Mouse (Mus musculus): ENCODE results near the gene Cnih2. TPM values are rescaled to one million over a fixed set of nuclear protein-coding genes. Genes with fewer than 3 reads are reported as not detected.

The Cnih2 gene
- polyA plus RNA-seq, 1 experiment, result 5.2 TPM

DNA sequence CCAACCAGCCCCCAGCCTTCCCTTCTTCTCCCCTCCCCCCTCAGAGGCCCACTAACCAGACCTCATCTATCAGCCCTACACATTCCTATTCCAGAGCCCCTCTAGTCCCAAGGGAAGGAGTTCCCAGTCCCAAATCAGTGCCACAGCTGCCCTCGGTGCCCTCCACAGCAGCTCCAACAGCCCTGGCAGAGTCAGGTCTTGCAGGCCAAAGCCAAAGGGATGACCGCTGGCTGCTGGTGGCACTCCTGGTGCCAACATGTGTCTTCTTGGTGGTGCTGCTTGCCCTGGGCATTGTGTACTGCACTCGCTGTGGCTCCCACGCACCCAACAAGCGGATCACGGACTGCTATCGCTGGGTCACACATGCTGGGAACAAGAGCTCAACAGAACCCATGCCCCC lies 28.3 kb downstream of the Cnih2 start:
- Histone ChIP-seq H3K4me1 (ENCODE audit: control insufficient read depth, insufficient read depth, low read length) (peaks cover 13% of the 10 kb centered on the region), H3K27ac (ENCODE audit: insufficient read depth, low read length) (peak overlapping the region; percentile 75), H3K4me3 (ENCODE audit: insufficient read depth, low read length) (peak overlapping the region; percentile 29; the same call in 1 of the 2 replicates)
- peak; percentile 64 for TF ChIP-seq POLR2A (IDR thresholded peaks at IDR 0.05; ENCODE audit: low read depth, low read length)
- no peak for TF ChIP-seq CTCF (IDR thresholded peaks at IDR 0.05; ENCODE audit: borderline replicate concordance, insufficient read depth, low read length)

DNA sequence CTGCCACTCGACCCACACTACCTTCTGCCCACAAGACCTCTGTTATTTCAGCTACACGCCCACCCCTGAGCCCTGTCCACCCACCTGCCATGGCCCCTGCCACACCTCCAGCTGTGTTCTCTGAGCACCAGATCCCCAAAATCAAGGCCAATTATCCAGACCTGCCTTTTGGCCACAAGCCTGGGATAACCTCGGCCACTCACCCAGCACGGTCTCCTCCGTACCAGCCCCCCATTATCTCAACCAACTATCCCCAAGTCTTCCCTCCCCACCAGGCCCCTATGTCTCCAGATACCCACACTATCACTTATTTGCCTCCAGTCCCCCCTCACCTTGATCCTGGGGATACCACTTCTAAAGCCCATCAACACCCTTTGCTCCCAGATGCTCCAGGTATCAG lies 28.8 kb downstream of the Cnih2 start:
- TF ChIP-seq POLR2A (IDR thresholded peaks at IDR 0.05; ENCODE audit: low read depth, low read length) (no peak), CTCF (IDR thresholded peaks at IDR 0.05; ENCODE audit: borderline replicate concordance, insufficient read depth, low read length) (no peak)
- peaks cover 18% of the 10 kb centered on the region for H3K4me1 ChIP-seq (ENCODE audit: control insufficient read depth, insufficient read depth, low read length)
- peak overlapping the region; percentile 41 for H3K4me3 ChIP-seq (ENCODE audit: insufficient read depth, low read length)
- no peak overlapping the region for H3K27ac ChIP-seq (ENCODE audit: insufficient read depth, low read length)

DNA sequence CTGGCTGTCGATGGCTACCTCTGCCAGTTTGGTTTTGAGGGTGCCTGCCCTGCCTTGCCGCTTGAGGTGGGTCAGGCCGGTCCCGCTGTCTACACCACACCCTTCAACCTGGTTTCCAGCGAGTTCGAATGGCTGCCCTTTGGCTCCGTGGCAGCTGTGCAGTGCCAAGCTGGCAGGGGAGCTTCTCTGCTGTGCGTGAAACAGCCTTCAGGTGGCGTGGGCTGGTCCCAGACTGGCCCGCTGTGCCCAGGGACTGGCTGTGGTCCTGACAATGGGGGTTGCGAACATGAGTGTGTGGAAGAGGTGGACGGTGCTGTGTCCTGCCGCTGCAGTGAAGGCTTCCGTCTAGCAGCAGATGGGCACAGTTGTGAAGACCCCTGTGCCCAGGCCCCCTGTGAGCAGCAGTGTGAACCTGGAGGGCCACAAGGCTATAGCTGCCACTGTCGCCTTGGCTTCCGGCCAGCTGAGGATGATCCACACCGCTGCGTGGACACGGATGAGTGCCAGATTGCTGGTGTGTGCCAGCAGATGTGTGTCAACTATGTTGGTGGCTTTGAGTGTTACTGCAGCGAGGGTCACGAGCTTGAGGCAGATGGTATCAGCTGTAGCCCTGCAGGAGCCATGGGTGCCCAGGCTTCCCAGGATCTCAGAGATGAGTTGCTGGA lies 29.6 kb downstream of the Cnih2 start:
- Histone ChIP-seq H3K27ac (ENCODE audit: insufficient read depth, low read length) (peak overlapping the region; percentile 66), H3K4me1 (ENCODE audit: control insufficient read depth, insufficient read depth, low read length) (peaks cover 19% of the 10 kb centered on the region), H3K4me3 (ENCODE audit: insufficient read depth, low read length) (peak overlapping the region; percentile 41)
- TF ChIP-seq POLR2A (IDR thresholded peaks at IDR 0.05; ENCODE audit: low read depth, low read length), result peak; percentile 51
- no peak for TF ChIP-seq CTCF (IDR thresholded peaks at IDR 0.05; ENCODE audit: borderline replicate concordance, insufficient read depth, low read length)

DNA sequence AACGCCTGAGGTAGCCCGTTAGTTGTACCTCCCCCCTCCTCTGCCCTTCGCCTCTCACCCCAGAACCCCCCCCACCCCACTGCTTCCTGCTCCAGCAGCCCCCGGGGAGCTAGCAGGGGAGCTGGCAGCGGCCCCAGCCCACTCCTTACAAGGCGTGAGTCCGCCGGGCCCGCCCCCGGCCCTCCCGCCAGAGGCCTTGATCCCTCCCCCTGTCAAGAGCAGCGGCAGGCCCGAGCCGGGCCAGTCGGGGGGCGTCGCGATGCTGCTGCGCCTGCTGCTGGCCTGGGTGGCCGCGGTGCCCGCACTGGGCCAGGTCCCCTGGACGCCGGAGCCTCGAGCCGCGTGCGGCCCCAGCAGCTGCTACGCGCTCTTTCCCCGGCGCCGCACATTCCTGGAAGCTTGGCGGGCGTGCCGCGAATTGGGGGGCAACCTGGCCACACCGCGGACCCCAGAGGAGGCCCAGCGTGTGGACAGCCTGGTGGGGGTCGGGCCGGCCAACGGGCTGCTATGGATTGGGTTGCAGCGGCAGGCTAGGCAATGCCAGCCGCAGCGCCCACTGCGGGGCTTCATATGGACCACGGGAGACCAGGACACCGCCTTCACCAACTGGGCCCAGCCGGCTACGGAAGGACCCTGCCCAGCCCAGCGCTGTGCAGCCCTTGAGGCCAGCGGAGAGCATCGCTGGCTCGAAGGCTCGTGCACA lies 30.3 kb downstream of the Cnih2 start, which contains the start of gene Cd248:
Gene Cd248, plus strand, starts transcription at position 212 of the 703 bp plus-strand sequence.
- Histone ChIP-seq H3K4me3 (ENCODE audit: insufficient read depth, low read length) (peak within 1 kb of the TSS; percentile 41), H3K27ac (ENCODE audit: insufficient read depth, low read length) (peak within 1 kb of the TSS; percentile 92), H3K4me1 (ENCODE audit: control insufficient read depth, insufficient read depth, low read length) (peaks cover 19% of the 10 kb centered on the region)
- TF ChIP-seq POLR2A (IDR thresholded peaks at IDR 0.05; ENCODE audit: low read depth, low read length) (peak; percentile 96), CTCF (IDR thresholded peaks at IDR 0.05; ENCODE audit: borderline replicate concordance, insufficient read depth, low read length) (no peak)

DNA sequence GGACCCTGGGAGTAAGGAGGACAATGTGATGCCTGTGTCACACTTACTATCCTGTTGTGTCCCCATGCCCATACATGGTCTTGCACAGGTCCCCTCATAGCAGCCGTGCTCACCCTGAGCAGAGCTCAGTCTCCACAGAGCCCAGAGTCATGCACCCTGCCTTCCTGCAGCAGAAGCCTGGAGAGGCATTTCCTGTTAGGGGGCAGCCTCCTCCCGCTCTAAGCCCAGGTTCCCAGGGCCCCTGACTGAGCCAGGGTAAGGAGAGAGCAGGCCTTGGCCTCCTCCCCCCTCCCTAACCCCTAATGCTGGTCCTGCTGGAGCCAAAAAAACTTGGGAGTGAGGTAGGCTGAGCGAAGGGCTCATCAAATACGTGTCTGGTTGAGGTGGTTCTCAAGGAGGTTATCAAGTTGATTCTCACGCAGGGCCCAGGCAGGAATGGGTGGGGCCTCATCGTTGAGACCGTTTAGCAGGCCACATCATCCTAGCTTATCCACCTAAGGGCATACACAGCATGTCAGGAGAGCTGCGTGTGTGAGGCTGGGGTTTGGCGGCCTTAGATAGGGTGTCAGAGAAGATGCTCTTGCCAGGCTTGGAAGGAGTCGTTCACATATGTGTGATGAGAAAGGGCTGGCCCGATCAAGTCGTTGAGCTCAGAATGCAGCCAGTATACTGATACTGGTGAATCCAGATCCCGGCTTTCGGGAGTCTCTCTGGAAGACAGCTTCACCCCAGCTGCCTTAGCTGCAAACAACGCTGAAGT lies 31.1 kb downstream of the Cnih2 start:
- H3K4me1 ChIP-seq (ENCODE audit: control insufficient read depth, insufficient read depth, low read length), result peaks cover 22% of the 10 kb centered on the region
- H3K4me3 ChIP-seq (ENCODE audit: insufficient read depth, low read length), result no peak overlapping the region
- TF ChIP-seq CTCF (IDR thresholded peaks at IDR 0.05; ENCODE audit: borderline replicate concordance, insufficient read depth, low read length), result no peak
- TF ChIP-seq POLR2A (IDR thresholded peaks at IDR 0.05; ENCODE audit: low read depth, low read length), result peak; percentile 43; the same call in 1 of the 2 replicates
- peak overlapping the region; percentile 92 for H3K27ac ChIP-seq (ENCODE audit: insufficient read depth, low read length)

DNA sequence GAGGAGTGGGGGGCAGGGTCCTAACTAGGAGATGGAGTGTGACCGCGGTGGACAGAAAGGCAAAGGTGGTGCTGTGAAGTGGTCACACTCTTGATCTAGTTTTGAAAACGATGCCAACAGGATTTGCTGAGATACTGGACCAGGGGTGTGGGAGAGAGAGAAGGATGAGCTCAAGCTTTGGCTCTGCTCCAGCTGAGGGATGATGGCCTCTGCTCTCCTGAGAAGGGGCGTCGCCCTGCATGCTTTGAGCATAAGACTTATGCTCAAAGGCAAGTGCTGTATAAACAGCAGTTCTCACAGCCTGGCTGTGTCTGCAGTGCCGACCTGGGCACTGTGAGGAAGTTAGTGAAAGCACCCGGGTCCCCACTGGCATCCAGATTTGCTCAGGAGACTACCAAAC lies 33.2 kb downstream of the Cnih2 start:
- TF ChIP-seq CTCF (IDR thresholded peaks at IDR 0.05; ENCODE audit: borderline replicate concordance, insufficient read depth, low read length), result no peak
- TF ChIP-seq POLR2A (IDR thresholded peaks at IDR 0.05; ENCODE audit: low read depth, low read length), result no peak
- H3K4me1 ChIP-seq (ENCODE audit: control insufficient read depth, insufficient read depth, low read length), result peaks cover 35% of the 10 kb centered on the region
- peak overlapping the region; percentile 4; the same call in 1 of the 2 replicates for H3K27ac ChIP-seq (ENCODE audit: insufficient read depth, low read length)
- no peak overlapping the region for H3K4me3 ChIP-seq (ENCODE audit: insufficient read depth, low read length)

DNA sequence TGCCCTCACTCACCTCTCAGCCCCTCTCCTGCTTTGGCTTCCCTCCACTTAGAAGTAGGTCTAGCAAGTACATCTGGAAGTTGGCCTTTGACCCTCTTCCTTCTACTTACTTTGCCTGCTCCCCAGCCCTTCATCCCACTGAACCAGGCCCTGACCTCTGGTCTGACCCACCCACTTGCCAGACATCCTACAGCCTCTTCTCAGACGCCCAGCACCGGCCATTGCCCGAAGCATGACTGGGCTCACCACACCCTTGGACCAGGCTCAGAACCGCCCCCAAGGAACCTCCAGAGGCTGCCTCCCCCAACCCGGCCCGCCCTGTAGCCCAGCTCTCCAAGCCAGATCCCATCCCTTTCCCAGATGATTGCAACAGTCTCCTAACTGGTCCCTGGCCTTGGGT lies 35.9 kb downstream of the Cnih2 start:
- TF ChIP-seq CTCF (IDR thresholded peaks at IDR 0.05; ENCODE audit: borderline replicate concordance, insufficient read depth, low read length) (no peak), POLR2A (IDR thresholded peaks at IDR 0.05; ENCODE audit: low read depth, low read length) (peak; percentile 17; the same call in 1 of the 2 replicates)
- H3K4me1 ChIP-seq (ENCODE audit: control insufficient read depth, insufficient read depth, low read length), result peaks cover 53% of the 10 kb centered on the region
- H3K4me3 ChIP-seq (ENCODE audit: insufficient read depth, low read length), result no peak overlapping the region
- peak overlapping the region; percentile 73 for H3K27ac ChIP-seq (ENCODE audit: insufficient read depth, low read length)

DNA sequence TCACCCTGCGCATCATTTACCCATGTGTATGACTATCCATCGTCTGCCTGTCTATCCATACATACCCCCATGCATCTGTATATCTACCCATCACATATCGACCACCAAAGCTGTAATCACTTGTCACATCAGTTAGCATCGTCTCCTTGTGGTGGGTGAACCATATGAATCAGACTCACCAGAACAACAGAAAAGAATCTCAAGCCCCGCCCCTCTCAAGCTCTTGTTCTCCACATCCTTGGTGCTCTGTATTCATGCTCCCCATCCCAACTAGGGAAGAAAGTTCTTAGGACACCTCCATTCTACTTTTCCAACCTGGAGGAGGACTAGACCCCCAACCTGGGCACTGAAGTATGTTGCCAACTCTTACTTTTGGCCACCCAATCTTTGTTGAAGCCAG lies 36.3 kb downstream of the Cnih2 start:
- Histone ChIP-seq H3K4me1 (ENCODE audit: control insufficient read depth, insufficient read depth, low read length) (peaks cover 49% of the 10 kb centered on the region), H3K4me3 (ENCODE audit: insufficient read depth, low read length) (no peak overlapping the region), H3K27ac (ENCODE audit: insufficient read depth, low read length) (peak overlapping the region; percentile 73)
- TF ChIP-seq CTCF (IDR thresholded peaks at IDR 0.05; ENCODE audit: borderline replicate concordance, insufficient read depth, low read length) (no peak), POLR2A (IDR thresholded peaks at IDR 0.05; ENCODE audit: low read depth, low read length) (no peak; the same call in 1 of the 2 replicates)

Data from embryonic fibroblast, embryonic 13.5 days (primary cell).